Mouse (Mus musculus) bone marrow, adult 2 months (tissue): ENCODE data around the gene 4930590J08Rik.

Source experiments
- CTCF ChIP-seq: fragments of 200-500 bp; IDR thresholded peaks from 2 replicates; pipeline ENCODE4 v1.5.1; 2011; ENCODE audit warnings: low read length, control low read depth; ENCODE audit not compliant: control insufficient read depth, insufficient read depth
- POLR2A ChIP-seq: fragments of 200-500 bp; IDR thresholded peaks from 2 replicates; pipeline ENCODE4 v1.6.1; 2011; ENCODE audit warnings: low read depth, mild to moderate bottlenecking, control low read depth, low read length, borderline replicate concordance; ENCODE audit not compliant: control insufficient read depth

- no peak for TF ChIP-seq POLR2A
- no peak for TF ChIP-seq CTCF
Observed at GRCm38 (mm10) chr6:91978371-91979300, 76.0 kb downstream of the 4930590J08Rik start, which contains the start of gene Fgd5.
